Mouse (Mus musculus) liver, embryonic 14.5 days (tissue): ENCODE data around the gene Tor1aip2. TPM values are rescaled to one million over a fixed set of nuclear protein-coding genes. Genes with fewer than 3 reads are reported as not detected.

Source experiments
- ATAC-seq: fragments of 200-750 bp; cut with Nextera tagmentation; 2 replicates; pipeline ENCODE4 v1.8.0; 2017; ENCODE audit warnings: moderate number of reproducible peaks, mild to moderate bottlenecking, moderate library complexity; ENCODE audit not compliant: insufficient read depth
- DNase-seq, 3 experiments: peaks; one replicate each; pipeline ENCODE4 v3.0.0-alpha.2; 2012 to 2013; ENCODE audit warnings: low read depth in 3 of 3, low spot score in 3 of 3
- H3K27ac ChIP-seq: fragments of 300-500 bp; sonication (generic); 2 replicates; pipeline ENCODE4 v1.5.1; 2014; ENCODE audit warnings: moderate library complexity, mild to moderate bottlenecking, control low read depth, inconsistent platforms
- H3K27me3 ChIP-seq: fragments of 300-500 bp; sonication (generic); 2 replicates; pipeline ENCODE4 v1.6.1; 2014; ENCODE audit warnings: mild to moderate bottlenecking, low read length, moderate library complexity; ENCODE audit not compliant: control insufficient read depth, insufficient read depth
- H3K36me3 ChIP-seq: fragments of 300-500 bp; sonication (generic); replicated peaks from 2 replicates; pipeline ENCODE4 v1.6.1; 2014; ENCODE audit warnings: low read depth; ENCODE audit not compliant: control insufficient read depth, insufficient read depth
- H3K4me1 ChIP-seq, 2 experiments: fragments of 200-500 bp in 1 of 2; fragments of 300-500 bp in 1 of 2; sonication (generic) in 1 of 2; replicated peaks; 2 replicates each; pipeline ENCODE4 v1.6.1; 2012 to 2014; ENCODE audit warnings: antibody characterized with exemption in 1 of 2, inconsistent platforms in 1 of 2, low read length in 1 of 2; ENCODE audit not compliant: control insufficient read depth in 2 of 2, insufficient read depth in 2 of 2
- H3K4me2 ChIP-seq: fragments of 300-500 bp; sonication (generic); 2 replicates; pipeline ENCODE4 v1.6.1; 2014; ENCODE audit warnings: low read depth, mild to moderate bottlenecking, control low read depth, moderate library complexity
- H3K4me3 ChIP-seq, 2 experiments: fragments of 200-500 bp in 1 of 2; fragments of 300-500 bp in 1 of 2; sonication (generic) in 1 of 2; 2 replicates each; pipeline ENCODE4 v1.5.1; 2012 to 2014; ENCODE audit warnings: low read depth in 2 of 2, low read length in 2 of 2, mild to moderate bottlenecking in 2 of 2, control low read depth in 1 of 2, inconsistent platforms in 1 of 2, moderate library complexity in 1 of 2; ENCODE audit not compliant: insufficient read depth in 1 of 2
- H3K9ac ChIP-seq: fragments of 300-500 bp; sonication (generic); replicated peaks from 2 replicates; pipeline ENCODE4 v1.6.1; 2014; ENCODE audit warnings: mild to moderate bottlenecking, control low read depth, moderate library complexity
- H3K9me3 ChIP-seq: fragments of 300-500 bp; sonication (generic); 2 replicates; pipeline ENCODE4 v1.6.1; 2016; ENCODE audit warnings: low read length, mixed read lengths; ENCODE audit not compliant: control insufficient read depth
- CTCF ChIP-seq: IDR thresholded peaks from 2 replicates; pipeline ENCODE4 v1.5.1; 2016; ENCODE audit warnings: antibody characterized with exemption, low read depth, control low read depth
- EP300 ChIP-seq: IDR thresholded peaks from 2 replicates; pipeline ENCODE4 v1.6.1; 2016; ENCODE audit warnings: antibody characterized with exemption, low read depth
- WGBS: fragments of 180-500 bp; shearing (Covaris S2); extraction: QIAGEN DNeasy Blood & Tissue Kit; methylation state at CpG from one replicate; pipeline ENCODE4 v1.1.7; 2014; ENCODE audit not compliant: insufficient replicate concordance; 5-methylcytosine and 5-hydroxymethylcytosine counted together
- polyA plus RNA-seq, 2 experiments: library from polyadenylated mRNA; depleted of rRNA in 1 of 2; stranded (reverse) in 1 of 2; unstranded in 1 of 2; fragments of >200 nt; fragmentation: Nextera tagmentation in 1 of 2; extraction: Ambion mirVana in 1 of 2; gene quantifications; 2 replicates each; pipeline versions ENCODE4 v1.2.1 to v1.2.3; 2012 to 2014

Tor1aip2 gene
- polyA plus RNA-seq, 2 experiments = 34.6 to 40.2 TPM

DNA sequence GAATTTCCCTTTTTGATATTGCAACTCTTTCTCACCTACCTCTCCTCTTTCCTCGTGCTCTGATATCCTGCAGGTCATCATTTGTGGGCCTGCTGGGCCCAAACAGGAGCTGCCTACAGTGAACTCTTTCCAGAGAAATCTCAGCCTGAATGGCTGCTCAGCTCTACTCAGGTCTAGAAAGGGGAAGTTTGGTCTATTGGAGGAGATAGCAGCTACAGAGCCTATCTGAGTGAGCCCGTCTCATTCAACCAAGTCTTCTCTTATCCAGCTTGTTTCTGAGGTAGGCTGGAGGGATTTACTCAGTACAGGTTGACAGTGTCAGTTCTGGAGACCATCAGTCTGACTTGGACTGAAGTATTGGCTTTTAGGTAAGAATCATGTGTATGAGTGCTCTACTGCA, 68.6 kb downstream of the Tor1aip2 start:
- ATAC-seq (no peak), DNase-seq (no peak)
- Histone ChIP-seq H3K4me3 (no peak overlapping the region), H3K27me3 (no peaks in the 10 kb centered on the region), H3K4me2 (no peak overlapping the region), H3K4me1 (no peaks in the 10 kb centered on the region), H3K9me3 (no peaks in the 10 kb centered on the region), H3K27ac (no peak overlapping the region), H3K36me3 (no peaks in the 10 kb centered on the region), H3K9ac (no peak overlapping the region)
- TF ChIP-seq CTCF (no peak), EP300 (no peak)
- 50% methylated on average over 2 of the region's 2 CpGs for WGBS

DNA sequence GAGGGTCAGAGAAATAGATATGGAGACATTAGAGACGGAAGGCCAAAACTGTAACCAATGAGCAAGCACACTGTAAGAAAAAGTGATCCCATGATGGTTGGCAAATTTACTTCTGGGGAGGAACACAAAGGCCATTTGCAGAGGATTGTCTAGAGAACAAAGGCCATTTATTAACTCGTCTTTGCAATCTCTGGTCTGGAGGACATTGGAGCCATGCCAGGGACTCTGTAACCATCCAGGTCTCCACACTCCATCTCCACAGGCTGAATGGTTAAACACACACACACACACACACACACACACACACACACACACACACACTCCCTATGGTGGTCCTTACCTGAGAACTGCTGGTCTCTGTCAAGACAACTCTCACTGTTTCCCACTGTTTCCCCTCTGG, 70.2 kb downstream of the Tor1aip2 start:
- ATAC-seq (no peak), DNase-seq (no peak)
- Histone ChIP-seq H3K9ac (no peak overlapping the region), H3K9me3 (no peaks in the 10 kb centered on the region), H3K27ac (no peak overlapping the region), H3K4me1 (no peaks in the 10 kb centered on the region), H3K4me2 (no peak overlapping the region), H3K4me3 (no peak overlapping the region), H3K36me3 (no peaks in the 10 kb centered on the region), H3K27me3 (no peaks in the 10 kb centered on the region)
- no peak for TF ChIP-seq EP300
- no peak for TF ChIP-seq CTCF
- 57% methylated on average over 2 of the region's 2 CpGs for WGBS

DNA sequence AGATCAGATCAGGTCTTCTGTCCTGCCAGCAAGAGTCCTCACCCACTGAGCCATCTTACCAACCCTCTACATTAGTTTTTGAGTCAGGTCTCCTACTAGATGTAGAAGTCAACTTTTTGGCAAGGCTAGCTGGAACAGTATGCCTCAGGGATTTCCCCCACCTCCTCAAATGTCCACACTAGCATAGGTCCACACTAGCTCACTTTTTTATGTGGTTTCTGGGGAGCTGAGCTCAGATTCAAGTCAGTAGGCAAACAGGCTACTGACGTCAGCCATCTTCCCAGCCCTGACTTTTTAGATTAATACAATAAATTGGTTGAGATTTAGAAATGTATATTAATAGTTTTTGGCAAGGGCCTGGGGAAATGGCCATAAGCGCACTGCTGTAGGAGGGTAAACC, 72.2 kb downstream of the Tor1aip2 start:
- Histone ChIP-seq H3K9me3 (no peaks in the 10 kb centered on the region), H3K9ac (no peak overlapping the region), H3K27ac (no peak overlapping the region), H3K27me3 (no peaks in the 10 kb centered on the region), H3K4me2 (no peak overlapping the region), H3K36me3 (no peaks in the 10 kb centered on the region), H3K4me3 (no peak overlapping the region), H3K4me1 (no peaks in the 10 kb centered on the region)
- no peak for DNase-seq
- 66% methylated on average over 2 of the region's 2 CpGs for WGBS
- no peak for ATAC-seq
- TF ChIP-seq EP300 = no peak

DNA sequence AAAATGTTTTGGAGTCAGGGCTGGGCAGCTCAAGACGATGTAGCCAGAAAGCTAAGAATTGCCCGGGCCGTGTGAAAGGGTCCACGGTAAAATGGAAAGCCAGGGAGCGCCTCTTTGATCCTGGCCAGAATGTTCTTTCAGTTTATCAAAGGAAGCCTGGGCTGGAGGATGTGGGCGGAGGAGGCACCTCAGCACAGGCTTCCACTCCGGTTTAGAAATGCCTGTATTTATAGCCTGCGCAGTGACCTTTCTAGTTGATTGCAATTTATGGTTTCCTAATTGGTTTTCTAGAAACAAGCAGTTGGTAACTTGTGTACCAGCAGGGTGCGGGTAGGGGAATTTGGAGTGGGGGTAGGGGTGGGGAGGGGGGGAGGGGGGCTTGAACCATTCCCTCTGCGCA, 73.2 kb downstream of the Tor1aip2 start:
- Histone ChIP-seq H3K4me1 (peaks cover 0 to 1% of the 10 kb centered on the region in 2 experiments; a peak in 1 of 4 replicates), H3K36me3 (no peaks in the 10 kb centered on the region), H3K27ac (no peak overlapping the region), H3K4me3 (no peak overlapping the region), H3K9me3 (no peaks in the 10 kb centered on the region), H3K27me3 (no peaks in the 10 kb centered on the region), H3K9ac (no peak overlapping the region), H3K4me2 (no peak overlapping the region)
- WGBS = 25% methylated on average over 10 of the region's 10 CpGs
- TF ChIP-seq EP300 (no peak), CTCF (no peak)
- DNase-seq = no peak
- no peak for ATAC-seq

DNA sequence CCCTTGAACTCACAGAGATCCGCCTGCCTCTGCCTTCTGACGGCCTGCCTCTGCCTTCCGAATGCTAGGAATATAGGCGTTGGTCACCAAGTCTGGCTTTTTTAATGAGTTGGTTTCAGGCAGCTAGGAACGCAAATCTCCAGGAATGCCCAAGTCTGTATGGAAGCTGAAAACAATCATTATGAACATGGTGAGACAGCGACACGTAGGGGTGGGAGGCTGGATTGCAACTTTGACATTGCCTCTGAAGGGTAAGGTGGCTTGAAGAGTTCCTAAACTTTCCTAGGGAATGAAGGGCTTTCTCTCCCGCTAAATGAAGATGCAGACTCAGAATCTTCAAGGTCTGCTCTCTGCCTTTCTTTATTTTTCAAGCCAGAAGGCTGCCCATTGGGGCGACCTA, 75.9 kb downstream of the Tor1aip2 start:
- ATAC-seq (no peak), DNase-seq (no peak)
- WGBS = 72% methylated on average over 9 of the region's 9 CpGs
- H3K27me3 ChIP-seq = no peaks in the 10 kb centered on the region
- no peak for TF ChIP-seq EP300
- peak; percentile 59 for TF ChIP-seq CTCF
- no peak overlapping the region for H3K27ac ChIP-seq
- H3K9me3 ChIP-seq = no peaks in the 10 kb centered on the region
- H3K4me3 ChIP-seq = no peak overlapping the region
- H3K36me3 ChIP-seq = no peaks in the 10 kb centered on the region
- peaks cover 0 to 22% of the 10 kb centered on the region in 2 experiments; a peak in 2 of 4 replicates for H3K4me1 ChIP-seq
- H3K9ac ChIP-seq = no peak overlapping the region
- no peak overlapping the region for H3K4me2 ChIP-seq

DNA sequence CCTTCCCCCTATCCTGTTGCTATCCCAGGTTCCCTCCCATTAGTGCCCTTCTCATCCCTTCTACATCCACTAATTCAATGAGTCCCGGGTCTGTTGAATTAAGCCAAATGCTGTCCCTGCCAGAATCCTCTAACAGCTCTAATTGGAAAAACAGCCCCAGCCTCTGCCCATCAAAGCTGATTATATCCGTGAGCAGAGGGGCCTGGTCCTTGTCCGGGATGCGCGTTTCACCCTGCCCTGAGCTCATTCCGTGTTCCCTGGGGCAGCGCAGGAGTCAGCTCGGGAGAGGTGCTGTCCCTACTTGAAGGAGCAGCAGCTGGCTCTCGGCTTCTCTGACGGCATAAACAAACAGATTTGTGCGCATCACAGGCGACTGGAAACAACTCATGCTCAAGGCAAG, 76.5 kb downstream of the Tor1aip2 start:
- TF ChIP-seq EP300 (no peak), CTCF (no peak)
- 68% methylated on average over 12 of the region's 12 CpGs for WGBS
- Histone ChIP-seq H3K4me1 (peaks cover 0 to 26% of the 10 kb centered on the region in 2 experiments; a peak in 3 of 4 replicates), H3K27me3 (no peaks in the 10 kb centered on the region), H3K4me3 (no peak overlapping the region), H3K4me2 (no peak overlapping the region), H3K9me3 (no peaks in the 10 kb centered on the region), H3K9ac (no peak overlapping the region), H3K27ac (no peak overlapping the region), H3K36me3 (no peaks in the 10 kb centered on the region)
- DNase-seq = no peak
- ATAC-seq = no peak
